Mouse (Mus musculus) heart, embryonic 14.5 days (tissue): Measurements from ENCODE around the gene Rhbdd3. TPM values are rescaled to one million over a fixed set of nuclear protein-coding genes. Genes with fewer than 3 reads are reported as not detected.
"Not testable (repeated sequence)": the region's sequence is repeated elsewhere in the genome, so short reads cannot be mapped to it uniquely, and the experiment has no call there.

Experiments used
- ATAC-seq: fragments of 200-750 bp; cut with Nextera tagmentation; 2 replicates; pipeline ENCODE4 v1.8.0; 2017; ENCODE audit warnings: low read depth, moderate TSS enrichment; ENCODE audit not compliant: insufficient number of reproducible peaks, insufficient read depth, low FRiP score
- H3K27ac ChIP-seq, 2 experiments: fragments of 200-500 bp in 1 of 2; fragments of 300-500 bp in 1 of 2; sonication (generic) in 1 of 2; replicated peaks in 1 of 2; 2 replicates each; pipeline ENCODE4 v1.5.1; 2012 to 2014; ENCODE audit warnings: low read depth in 2 of 2, low read length in 2 of 2, control low read depth in 1 of 2, mild to moderate bottlenecking in 1 of 2, mixed read lengths in 1 of 2; ENCODE audit not compliant: control insufficient read depth in 1 of 2, insufficient read depth in 1 of 2
- H3K27me3 ChIP-seq: fragments of 300-500 bp; sonication (generic); 2 replicates; pipeline ENCODE4 v1.6.1; 2014; ENCODE audit warnings: mild to moderate bottlenecking, low read length, control low read depth; ENCODE audit not compliant: control insufficient read depth, insufficient read depth
- H3K36me3 ChIP-seq: fragments of 300-500 bp; sonication (generic); 2 replicates; pipeline ENCODE4 v1.6.1; 2014; ENCODE audit warnings: mild to moderate bottlenecking, control low read depth, low read length, mixed read lengths; ENCODE audit not compliant: control insufficient read depth, insufficient read depth
- H3K4me1 ChIP-seq, 2 experiments: fragments of 200-500 bp in 1 of 2; fragments of 300-500 bp in 1 of 2; sonication (generic) in 1 of 2; 2 replicates each; pipeline ENCODE4 v1.6.1; 2012 to 2014; ENCODE audit warnings: low read length in 2 of 2, control low read depth in 1 of 2, mixed read lengths in 1 of 2; ENCODE audit not compliant: control insufficient read depth in 2 of 2, insufficient read depth in 2 of 2
- H3K4me2 ChIP-seq: fragments of 300-500 bp; sonication (generic); 2 replicates; pipeline ENCODE4 v1.6.1; 2014; ENCODE audit warnings: mild to moderate bottlenecking, low read length
- H3K4me3 ChIP-seq, 2 experiments: fragments of 200-500 bp in 1 of 2; fragments of 300-500 bp in 1 of 2; sonication (generic) in 1 of 2; 2 replicates each; pipeline ENCODE4 v1.5.1; 2012 to 2014; ENCODE audit warnings: low read length in 2 of 2, mild to moderate bottlenecking in 2 of 2, control low read depth in 1 of 2, low read depth in 1 of 2, moderate library complexity in 1 of 2; ENCODE audit not compliant: control insufficient read depth in 1 of 2, insufficient read depth in 1 of 2
- H3K9ac ChIP-seq: fragments of 300-500 bp; sonication (generic); 2 replicates; pipeline ENCODE4 v1.6.1; 2014; ENCODE audit warnings: mild to moderate bottlenecking, low read length
- H3K9me3 ChIP-seq: fragments of 300-500 bp; sonication (generic); 2 replicates; pipeline ENCODE4 v1.6.1; 2016; ENCODE audit warnings: low read length, control low read depth; ENCODE audit not compliant: control insufficient read depth
- WGBS: fragments of 180-500 bp; shearing (Covaris S2); extraction: QIAGEN DNeasy Blood & Tissue Kit; methylation state at CpG from one replicate; pipeline ENCODE4 v1.1.7; 2014; 5-methylcytosine and 5-hydroxymethylcytosine counted together
- polyA plus RNA-seq: library from polyadenylated mRNA; unstranded; fragments of >200 nt; fragmentation: Nextera tagmentation; extraction: Ambion mirVana; gene quantifications from 2 replicates; pipeline ENCODE4 v1.2.1, GENCODE M21; 2014

The Rhbdd3 gene
- polyA plus RNA-seq, 1 experiment from 2014 or later: 33.5 TPM

- Histone ChIP-seq H3K27ac (no peak overlapping the region), H3K36me3 (peaks cover 57% of the 10 kb centered on the region), H3K9me3 (no peaks in the 10 kb centered on the region), H3K4me3 (no peak overlapping the region), H3K4me2 (no peak overlapping the region), H3K4me1 (peaks cover 11 to 15% of the 10 kb centered on the region in 2 experiments), H3K27me3 (peaks cover 5% of the 10 kb centered on the region), H3K9ac (no peak overlapping the region)
- ATAC-seq: no peak
- WGBS: 84% methylated on average over 9 of the region's 9 CpGs
Measured at GRCm38 (mm10) chr11:5068126-5068971, 30.4 kb upstream of the Rhbdd3 start.

GRCm38 (mm10) chr11:5074882-5075281 is 23.8 kb upstream of the Rhbdd3 start:
- H3K4me1 ChIP-seq: no peaks in the 10 kb centered on the region
- WGBS: 77% methylated on average over 4 of the region's 4 CpGs
- H3K36me3 ChIP-seq: peaks cover 90% of the 10 kb centered on the region

GRCm38 (mm10) chr11:5075760-5076159 is 23.0 kb upstream of the Rhbdd3 start:
- Histone ChIP-seq H3K27me3 (no peaks in the 10 kb centered on the region), H3K9me3 (no peaks in the 10 kb centered on the region), H3K4me1 (no peaks in the 10 kb centered on the region), H3K4me2 (no peak overlapping the region), H3K9ac (no peak overlapping the region), H3K36me3 (peaks cover 90% of the 10 kb centered on the region), H3K4me3 (no peak overlapping the region), H3K27ac (no peak overlapping the region)
- no peak for ATAC-seq

More at GRCm38 (mm10) chr11:5074882-5075281, 23.8 kb upstream of the Rhbdd3 start:
- H3K27ac ChIP-seq: no peak overlapping the region
- H3K27me3 ChIP-seq: no peaks in the 10 kb centered on the region
- no peak overlapping the region for H3K9ac ChIP-seq
- no peaks in the 10 kb centered on the region for H3K9me3 ChIP-seq
- ATAC-seq: no peak
- H3K4me3 ChIP-seq: no peak overlapping the region
- no peak overlapping the region for H3K4me2 ChIP-seq

- not testable (repeated sequence) for ATAC-seq, H3K27ac ChIP-seq, H3K4me2 ChIP-seq, H3K27me3 ChIP-seq, H3K4me3 ChIP-seq, H3K9me3 ChIP-seq, H3K9ac ChIP-seq, H3K4me1 ChIP-seq
- WGBS: 89% methylated on average over 3 of the region's 5 CpGs
- H3K36me3 ChIP-seq: peaks cover 87% of the 10 kb centered on the region
Measured at GRCm38 (mm10) chr11:5076843-5077242, 21.9 kb upstream of the Rhbdd3 start.

- no peaks in the 10 kb centered on the region for H3K27me3 ChIP-seq
- no peak overlapping the region for H3K9ac ChIP-seq
- no peak overlapping the region for H3K4me3 ChIP-seq
- no peak overlapping the region for H3K27ac ChIP-seq
- H3K36me3 ChIP-seq: peaks cover 94% of the 10 kb centered on the region
- no peaks in the 10 kb centered on the region for H3K9me3 ChIP-seq
- no peak for ATAC-seq
- no peaks in the 10 kb centered on the region; a peak in 1 of 4 replicates for H3K4me1 ChIP-seq
- WGBS: 88% methylated on average over 1 of the region's 1 CpGs
- H3K4me2 ChIP-seq: no peak overlapping the region
Measured at GRCm38 (mm10) chr11:5089147-5089546, 9.6 kb upstream of the Rhbdd3 start.

GRCm38 (mm10) chr11:5091706-5092105 is 7.0 kb upstream of the Rhbdd3 start:
- ATAC-seq: no peak
- H3K4me3 ChIP-seq: no peak overlapping the region
- H3K4me2 ChIP-seq: no peak overlapping the region
- H3K9ac ChIP-seq: no peak overlapping the region
- no peaks in the 10 kb centered on the region for H3K9me3 ChIP-seq
- H3K36me3 ChIP-seq: peaks cover 71% of the 10 kb centered on the region
- H3K27ac ChIP-seq: no peak overlapping the region
- no peaks in the 10 kb centered on the region for H3K27me3 ChIP-seq
- 46% methylated on average over 2 of the region's 2 CpGs for WGBS
- peaks cover 2 to 11% of the 10 kb centered on the region in 2 experiments; a peak in 3 of 4 replicates for H3K4me1 ChIP-seq

GRCm38 (mm10) chr11:5095877-5096276 is 2.8 kb upstream of the Rhbdd3 start:
- no peak for ATAC-seq
- no peak overlapping the region for H3K9ac ChIP-seq
- WGBS: 71% methylated on average over 5 of the region's 5 CpGs
- H3K4me2 ChIP-seq: peak overlapping the region; percentile 94
- peaks cover 31% of the 10 kb centered on the region for H3K36me3 ChIP-seq
- no peak overlapping the region for H3K27ac ChIP-seq
- peaks cover 10 to 28% of the 10 kb centered on the region in 2 experiments for H3K4me1 ChIP-seq
- no peaks in the 10 kb centered on the region for H3K9me3 ChIP-seq
- no peaks in the 10 kb centered on the region for H3K27me3 ChIP-seq
- H3K4me3 ChIP-seq: no peak overlapping the region
